Mouse (Mus musculus): ENCODE measurements around the gene 4933412E24Rik.

4933412E24Rik gene

DNA sequence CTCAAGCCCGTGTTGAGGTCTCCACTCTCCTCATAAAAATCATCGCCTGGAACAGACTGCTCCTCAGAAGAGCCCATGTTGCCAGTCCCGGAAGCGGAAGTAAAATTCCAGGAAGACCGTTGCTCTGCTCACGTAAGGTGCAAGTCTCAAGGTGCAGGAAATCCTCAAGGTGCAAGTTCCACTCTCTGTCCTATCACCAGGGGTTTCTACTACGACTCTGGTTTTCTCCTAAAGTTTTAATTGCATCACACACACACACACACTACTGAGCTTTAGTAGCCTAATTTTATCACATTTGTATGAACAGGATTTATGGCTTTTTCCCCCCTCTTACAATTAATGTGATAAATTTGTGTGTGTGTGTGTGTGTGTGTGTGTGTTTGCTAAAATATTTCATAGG lies at the start of gene 4933412E24Rik:
Gene 4933412E24Rik, minus strand, starts transcription at position 101 of the 400 bp plus-strand sequence.
- DNase-seq (ENCODE audit: low spot score in 2 of 2), result no peak

DNA sequence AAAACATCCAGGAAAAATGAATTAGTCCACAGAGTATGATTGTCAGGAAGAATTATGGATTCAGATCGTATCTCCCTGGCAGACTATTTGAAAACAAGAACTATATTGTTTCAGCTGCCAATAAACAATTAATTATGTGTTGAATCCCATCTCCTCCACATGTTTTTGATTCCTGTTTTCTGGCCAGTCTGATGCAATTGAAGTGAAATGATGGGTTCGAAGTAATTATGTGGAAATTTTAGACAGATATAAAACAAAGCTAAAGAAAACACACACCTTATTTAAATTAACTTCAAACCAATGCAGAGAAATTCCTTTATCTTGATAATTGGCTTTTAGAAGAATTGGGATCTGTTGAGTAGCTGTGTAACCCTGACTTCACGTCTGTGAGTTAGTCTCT lies 14.3 kb upstream of the 4933412E24Rik start:
- no peak for DNase-seq (ENCODE audit: low spot score in 2 of 2)

DNA sequence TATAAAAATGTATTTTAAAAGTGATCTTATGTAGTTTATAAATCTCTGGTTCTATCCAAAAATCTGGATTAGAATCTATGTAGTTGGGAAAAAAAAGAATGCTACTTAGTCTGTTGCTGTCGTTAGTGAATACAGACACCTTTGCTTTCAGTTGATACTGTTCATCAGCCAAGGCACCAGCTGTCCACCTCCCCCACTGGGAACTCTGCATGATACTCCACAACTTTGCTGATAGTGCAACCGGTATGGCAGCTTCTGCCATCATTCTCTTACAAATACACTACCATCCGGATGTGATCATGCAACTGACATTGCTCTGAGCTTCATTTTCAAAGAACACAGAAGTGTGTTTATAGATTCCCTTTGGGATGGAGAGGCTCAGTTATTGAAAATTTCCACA lies 4.8 kb upstream of the 4933412E24Rik start:
- DNase-seq (ENCODE audit: low spot score in 2 of 2), result no peak

DNA sequence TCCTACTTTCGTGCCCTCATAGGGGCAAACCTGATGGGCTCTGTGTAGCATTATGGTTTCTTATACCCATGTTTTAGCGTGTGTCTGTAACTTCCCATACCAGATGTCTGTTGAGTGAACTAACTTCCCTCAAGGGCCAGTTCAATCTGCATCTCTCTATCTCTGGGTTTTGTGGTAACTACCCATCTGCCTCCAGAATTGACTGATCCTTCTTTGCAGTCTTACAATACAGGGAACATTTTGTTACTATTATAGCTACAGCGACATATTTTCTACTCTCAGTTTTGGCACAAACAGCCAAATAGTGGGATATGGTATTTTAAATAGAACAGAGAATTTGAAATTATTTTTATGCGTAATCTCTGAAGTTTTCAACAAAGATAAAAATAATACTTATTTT lies 6.2 kb downstream of the 4933412E24Rik start:
- no peak for DNase-seq (ENCODE audit: low spot score in 2 of 2)

DNA sequence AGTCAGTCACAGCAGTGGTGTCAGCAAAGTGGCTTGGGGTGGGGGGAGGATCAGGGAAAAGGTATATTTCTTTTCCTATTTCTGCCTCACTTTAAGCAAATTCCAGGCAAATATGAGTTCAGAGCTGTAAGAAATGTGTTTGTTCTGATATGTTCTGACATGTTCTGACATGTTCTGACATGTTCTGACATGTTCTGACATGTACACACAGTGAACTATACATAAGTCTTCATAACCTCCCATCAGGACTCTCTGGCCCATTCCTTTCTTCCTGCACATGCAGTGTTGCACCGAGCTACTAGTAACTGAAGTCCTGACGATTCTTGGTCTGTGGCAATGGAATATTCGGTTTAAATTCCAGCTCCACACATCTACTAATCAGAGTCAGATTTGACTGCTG lies 6.8 kb downstream of the 4933412E24Rik start:
- DNase-seq (ENCODE audit: low spot score in 2 of 2), result no peak

DNA sequence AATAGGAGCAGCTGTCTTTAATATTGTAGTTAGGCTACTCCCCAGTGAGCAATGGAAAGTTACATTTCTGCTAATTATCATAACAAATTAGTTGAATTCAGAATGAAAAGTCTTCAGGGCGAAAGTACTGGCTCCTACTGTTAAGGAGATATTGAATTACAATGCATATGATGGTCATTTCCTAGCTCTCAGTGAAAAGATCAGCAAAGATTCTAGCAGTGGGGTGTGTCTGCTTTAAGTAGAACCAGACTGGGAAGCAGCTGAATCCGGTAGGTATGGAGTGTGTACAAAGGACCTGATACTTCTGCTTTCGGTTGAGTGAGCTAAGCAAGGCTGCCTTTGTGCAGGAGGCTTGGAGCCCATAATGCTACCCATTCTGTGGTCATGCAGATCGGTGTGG lies 32.6 kb downstream of the 4933412E24Rik start:
- no peak for DNase-seq (ENCODE audit: low spot score in 2 of 2)

DNA sequence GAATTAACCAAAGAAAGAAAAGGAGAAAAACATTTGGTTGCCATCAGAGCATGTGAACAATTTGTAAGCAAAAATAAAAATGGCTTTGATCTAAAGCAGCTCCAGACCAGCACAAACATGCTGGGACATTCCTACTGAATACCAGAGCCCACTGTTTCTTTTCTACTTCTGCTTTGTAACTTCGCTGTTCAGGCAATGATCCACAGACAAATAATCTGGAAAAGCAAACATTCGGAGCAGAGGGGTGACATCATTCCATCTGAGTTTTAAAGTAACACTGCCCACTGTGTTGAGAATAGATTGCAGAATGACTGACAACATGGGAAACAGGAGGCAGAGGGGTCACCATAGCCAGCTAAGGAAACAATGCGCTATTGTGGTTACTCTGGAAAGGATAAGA lies 41.1 kb downstream of the 4933412E24Rik start:
- DNase-seq (ENCODE audit: low spot score in 2 of 2), result no peak

DNA sequence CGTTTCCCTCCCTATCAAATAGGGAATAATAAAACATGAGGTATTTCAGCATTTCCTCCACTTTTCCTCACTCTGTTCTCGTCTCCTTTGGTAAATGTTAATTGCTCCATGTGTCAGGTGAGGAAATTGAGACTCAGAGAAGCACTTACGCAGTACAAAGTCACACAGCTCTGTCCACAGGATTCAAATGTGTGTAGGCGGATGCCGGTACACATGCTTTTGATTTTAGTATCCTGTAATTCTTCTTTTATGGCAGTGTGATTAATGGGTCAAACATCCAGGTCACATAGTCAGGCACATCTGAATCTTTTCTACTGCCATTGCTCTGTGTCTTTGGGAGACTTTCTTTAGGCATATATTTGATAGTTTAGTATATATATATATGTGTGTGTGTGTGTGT lies 41.8 kb downstream of the 4933412E24Rik start:
- DNase-seq (ENCODE audit: low spot score in 2 of 2), result no peak

DNA sequence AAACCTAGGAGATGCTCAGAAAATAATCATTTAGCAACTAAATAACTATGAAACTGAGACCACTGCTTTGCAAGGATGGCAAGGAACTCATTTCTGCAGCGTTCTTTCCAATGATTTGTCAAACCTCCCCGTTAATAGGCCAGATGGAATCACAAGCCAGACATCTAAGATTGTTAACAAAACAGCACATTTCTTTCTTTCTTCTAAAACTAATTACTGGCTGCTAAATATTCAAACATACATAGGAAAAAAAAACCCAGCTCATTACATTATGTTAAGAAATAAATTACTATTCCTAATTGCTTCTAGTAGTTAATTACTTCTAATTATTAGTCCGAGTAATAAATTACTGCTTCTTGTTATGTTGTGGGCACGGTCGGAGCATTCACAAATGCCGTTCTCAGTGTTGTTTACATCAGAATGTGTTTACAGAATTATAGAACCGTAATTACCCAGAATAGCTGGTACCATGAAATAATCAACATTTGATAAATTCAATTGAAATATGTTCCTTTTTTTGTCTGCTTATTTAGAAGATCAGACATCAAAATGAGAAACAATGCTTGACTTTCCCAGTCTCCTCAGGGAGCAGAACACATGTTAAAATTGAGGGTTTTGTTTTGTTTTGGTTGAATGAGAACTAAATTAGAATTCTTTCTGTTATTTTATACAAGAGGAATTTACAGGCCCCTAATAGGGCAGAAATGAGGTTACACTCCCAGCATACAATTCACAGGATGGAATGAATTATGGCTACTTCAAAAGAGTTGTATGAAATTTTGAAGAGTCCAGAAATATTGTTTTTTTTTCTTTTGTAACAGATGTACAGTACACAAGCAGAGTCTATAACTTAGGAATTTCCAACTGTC lies 42.5 kb downstream of the 4933412E24Rik start:
- no peak for DNase-seq (ENCODE audit: low spot score in 2 of 2)
